Mouse (Mus musculus): Measurements from ENCODE around the gene Gatad2b. TPM values are rescaled to one million over a fixed set of nuclear protein-coding genes. Genes with fewer than 3 reads are reported as not detected.
A peak's percentile ranks its signal among the peaks of the same experiment; 100 is the strongest.
"Not testable (repeated sequence)": the region's sequence is repeated elsewhere in the genome, so short reads cannot be mapped to it uniquely, and the experiment has no call there.

Gatad2b gene
- polyA plus RNA-seq, 1 experiment = 17.5 TPM

DNA sequence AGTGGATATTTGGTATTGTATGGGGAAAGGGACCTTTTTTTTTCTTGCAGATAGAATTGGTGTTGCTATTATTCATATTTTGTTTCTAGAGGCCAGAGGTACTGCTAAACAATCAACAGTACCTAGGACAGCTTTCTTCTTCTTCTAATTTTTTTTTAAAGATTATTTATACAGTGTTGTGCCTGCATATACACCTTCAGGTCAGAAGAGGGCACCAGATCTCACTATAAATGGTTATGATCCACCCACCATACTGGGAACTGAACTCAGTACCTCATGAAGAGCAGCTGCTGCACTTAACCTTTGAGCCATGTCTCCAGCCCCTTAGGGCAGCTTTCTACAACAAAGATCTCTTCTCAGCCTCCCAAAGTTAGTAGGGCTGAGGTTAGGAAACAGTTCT lies 20.4 kb downstream of the Gatad2b start:
- Histone ChIP-seq H3K4me3 (replicated peaks; ENCODE audit: control insufficient read depth, low read depth, low read length) (no peak overlapping the region), H3K27ac (ENCODE audit: control insufficient read depth, insufficient read depth, low read depth, low read length, poor library complexity) (no peak overlapping the region), H3K4me1 (ENCODE audit: control insufficient read depth, insufficient read depth, low read length) (no peaks in the 10 kb centered on the region)
- TF ChIP-seq POLR2A (IDR thresholded peaks at IDR 0.05; ENCODE audit: borderline replicate concordance, control insufficient read depth, low read depth, low read length) (no peak), CTCF (IDR thresholded peaks at IDR 0.05; ENCODE audit: control insufficient read depth, insufficient read depth, low read length) (0 out of 2 replicates have a peak, but pooled peaks have one; percentile 6)

GRCm38 (mm10) chr3:90314241-90314640 lies 21.3 kb downstream of the Gatad2b start:
- no peak overlapping the region for H3K4me3 ChIP-seq (replicated peaks; ENCODE audit: control insufficient read depth, low read depth, low read length)
- H3K4me1 ChIP-seq (ENCODE audit: control insufficient read depth, insufficient read depth, low read length) = no peaks in the 10 kb centered on the region
- no peak overlapping the region for H3K27ac ChIP-seq (ENCODE audit: control insufficient read depth, insufficient read depth, low read depth, low read length, poor library complexity)
- no peak for TF ChIP-seq CTCF (IDR thresholded peaks at IDR 0.05; ENCODE audit: control insufficient read depth, insufficient read depth, low read length)
- no peak for TF ChIP-seq POLR2A (IDR thresholded peaks at IDR 0.05; ENCODE audit: borderline replicate concordance, control insufficient read depth, low read depth, low read length)

- H3K4me3 ChIP-seq (replicated peaks; ENCODE audit: control insufficient read depth, low read depth, low read length) = no peak overlapping the region
- TF ChIP-seq CTCF (IDR thresholded peaks at IDR 0.05; ENCODE audit: control insufficient read depth, insufficient read depth, low read length) (no peak), POLR2A (IDR thresholded peaks at IDR 0.05; ENCODE audit: borderline replicate concordance, control insufficient read depth, low read depth, low read length) (no peak)
- H3K4me1 ChIP-seq (ENCODE audit: control insufficient read depth, insufficient read depth, low read length) = no peaks in the 10 kb centered on the region; the same call in 1 of the 2 replicates
- no peak overlapping the region for H3K27ac ChIP-seq (ENCODE audit: control insufficient read depth, insufficient read depth, low read depth, low read length, poor library complexity)
- WGBS = 26% methylated on average over 6 of the region's 6 CpGs
Observed at GRCm38 (mm10) chr3:90322289-90322688, 29.3 kb downstream of the Gatad2b start.

DNA sequence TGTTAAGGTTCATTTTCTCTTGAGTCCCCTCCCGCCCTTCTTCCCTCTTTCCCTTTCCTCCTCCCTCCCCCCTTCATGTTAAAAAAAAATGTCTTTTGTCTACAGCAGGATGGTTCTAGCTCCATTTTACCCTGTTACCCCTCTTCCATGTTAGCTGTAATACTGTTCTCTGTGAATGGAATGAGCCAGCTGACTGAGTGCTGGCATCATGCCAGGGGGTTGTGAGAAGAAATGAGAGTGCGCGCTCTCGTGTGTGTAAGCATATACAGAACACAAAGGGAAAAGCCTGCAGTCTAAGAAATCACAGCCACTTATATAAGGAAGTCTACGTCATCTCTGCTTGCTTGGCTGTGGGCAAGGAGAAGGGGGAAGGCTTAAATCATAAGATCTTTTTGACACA lies 30.1 kb downstream of the Gatad2b start:
- 27% methylated on average over 5 of the region's 5 CpGs for WGBS
- Histone ChIP-seq H3K4me3 (replicated peaks; ENCODE audit: control insufficient read depth, low read depth, low read length) (no peak overlapping the region), H3K27ac (ENCODE audit: control insufficient read depth, insufficient read depth, low read depth, low read length, poor library complexity) (no peak overlapping the region), H3K4me1 (ENCODE audit: control insufficient read depth, insufficient read depth, low read length) (no peaks in the 10 kb centered on the region; the same call in 1 of the 2 replicates)
- no peak for TF ChIP-seq POLR2A (IDR thresholded peaks at IDR 0.05; ENCODE audit: borderline replicate concordance, control insufficient read depth, low read depth, low read length)
- no peak for TF ChIP-seq CTCF (IDR thresholded peaks at IDR 0.05; ENCODE audit: control insufficient read depth, insufficient read depth, low read length)

DNA sequence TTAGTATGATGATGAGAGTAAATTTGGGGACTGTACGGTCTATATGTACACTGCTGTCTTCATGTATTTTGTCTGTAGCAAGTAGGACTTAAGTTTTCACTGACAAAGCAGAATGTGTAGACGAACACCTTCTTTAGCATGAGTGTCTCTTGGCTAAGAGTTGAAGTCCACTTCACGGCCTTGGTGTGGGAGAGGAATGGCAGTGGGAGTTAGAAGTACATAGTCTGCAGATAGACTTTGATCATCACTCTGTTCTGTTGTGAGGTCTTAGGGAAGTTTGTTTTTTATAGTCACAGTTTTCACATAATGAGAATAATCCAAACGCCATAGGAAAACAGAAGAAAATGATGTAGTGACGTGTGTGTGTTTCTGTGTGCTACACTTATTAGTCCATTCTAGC lies 39.5 kb downstream of the Gatad2b start:
- TF ChIP-seq POLR2A (IDR thresholded peaks at IDR 0.05; ENCODE audit: borderline replicate concordance, control insufficient read depth, low read depth, low read length) (no peak), CTCF (IDR thresholded peaks at IDR 0.05; ENCODE audit: control insufficient read depth, insufficient read depth, low read length) (no peak)
- H3K27ac ChIP-seq (ENCODE audit: control insufficient read depth, insufficient read depth, low read depth, low read length, poor library complexity) = no peak overlapping the region
- H3K4me3 ChIP-seq (replicated peaks; ENCODE audit: control insufficient read depth, low read depth, low read length) = no peak overlapping the region
- 89% methylated on average over 5 of the region's 5 CpGs for WGBS
- no peaks in the 10 kb centered on the region for H3K4me1 ChIP-seq (ENCODE audit: control insufficient read depth, insufficient read depth, low read length)

DNA sequence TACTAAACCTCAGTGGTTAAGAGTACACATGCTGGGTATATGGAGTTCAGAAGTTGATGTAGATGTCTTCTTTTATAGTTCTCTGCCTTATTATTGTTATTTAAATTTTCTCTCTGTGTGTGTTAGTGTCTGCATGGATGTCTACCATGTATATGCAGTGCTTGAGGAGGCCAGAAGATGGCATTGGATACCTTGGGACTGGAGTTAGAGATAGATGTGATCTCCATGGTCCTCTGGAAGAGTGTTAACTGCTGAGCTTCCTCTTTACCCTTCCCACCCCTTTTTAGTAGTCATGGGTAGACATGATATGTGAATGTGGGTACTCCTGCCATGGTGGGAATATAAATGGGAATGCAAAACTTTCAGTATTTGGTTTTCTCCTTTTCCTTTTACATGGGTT lies 42.5 kb downstream of the Gatad2b start:
- TF ChIP-seq POLR2A (IDR thresholded peaks at IDR 0.05; ENCODE audit: borderline replicate concordance, control insufficient read depth, low read depth, low read length) (no peak), CTCF (IDR thresholded peaks at IDR 0.05; ENCODE audit: control insufficient read depth, insufficient read depth, low read length) (no peak)
- no peaks in the 10 kb centered on the region; the same call in 1 of the 2 replicates for H3K4me1 ChIP-seq (ENCODE audit: control insufficient read depth, insufficient read depth, low read length)
- no peak overlapping the region for H3K4me3 ChIP-seq (replicated peaks; ENCODE audit: control insufficient read depth, low read depth, low read length)
- no peak overlapping the region for H3K27ac ChIP-seq (ENCODE audit: control insufficient read depth, insufficient read depth, low read depth, low read length, poor library complexity)

- no peaks in the 10 kb centered on the region; the same call in 1 of the 2 replicates for H3K4me1 ChIP-seq (ENCODE audit: control insufficient read depth, insufficient read depth, low read length)
- WGBS = 83% methylated on average over 3 of the region's 3 CpGs
- H3K4me3 ChIP-seq (replicated peaks; ENCODE audit: control insufficient read depth, low read depth, low read length) = no peak overlapping the region
- no peak overlapping the region for H3K27ac ChIP-seq (ENCODE audit: control insufficient read depth, insufficient read depth, low read depth, low read length, poor library complexity)
- TF ChIP-seq CTCF (IDR thresholded peaks at IDR 0.05; ENCODE audit: control insufficient read depth, insufficient read depth, low read length) = no peak
- TF ChIP-seq POLR2A (IDR thresholded peaks at IDR 0.05; ENCODE audit: borderline replicate concordance, control insufficient read depth, low read depth, low read length) = no peak
Observed at GRCm38 (mm10) chr3:90338190-90338589, 45.2 kb downstream of the Gatad2b start.

DNA sequence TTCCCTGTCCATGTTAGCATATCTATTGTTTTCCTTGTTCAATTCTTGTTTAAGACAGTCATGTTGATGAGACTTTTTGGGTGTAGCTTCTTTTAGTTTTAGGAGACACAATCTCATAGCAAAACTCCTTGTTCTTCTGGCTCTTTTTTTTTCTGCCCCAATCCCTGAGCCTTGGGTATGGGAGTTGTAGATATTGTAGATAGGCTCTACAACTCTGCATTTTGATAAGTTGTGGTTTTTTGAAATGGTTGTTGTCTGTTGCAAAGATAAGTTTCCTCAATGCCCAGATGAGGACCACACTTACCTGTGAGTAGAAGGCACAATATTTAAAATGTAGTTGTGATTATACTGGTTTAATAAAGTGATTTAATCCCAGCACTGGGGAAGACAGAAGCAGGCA lies 47.2 kb downstream of the Gatad2b start:
- Histone ChIP-seq H3K27ac (ENCODE audit: control insufficient read depth, insufficient read depth, low read depth, low read length, poor library complexity) (no peak overlapping the region), H3K4me3 (replicated peaks; ENCODE audit: control insufficient read depth, low read depth, low read length) (no peak overlapping the region), H3K4me1 (ENCODE audit: control insufficient read depth, insufficient read depth, low read length) (no peaks in the 10 kb centered on the region; the same call in 1 of the 2 replicates)
- TF ChIP-seq POLR2A (IDR thresholded peaks at IDR 0.05; ENCODE audit: borderline replicate concordance, control insufficient read depth, low read depth, low read length) (no peak), CTCF (IDR thresholded peaks at IDR 0.05; ENCODE audit: control insufficient read depth, insufficient read depth, low read length) (no peak)

DNA sequence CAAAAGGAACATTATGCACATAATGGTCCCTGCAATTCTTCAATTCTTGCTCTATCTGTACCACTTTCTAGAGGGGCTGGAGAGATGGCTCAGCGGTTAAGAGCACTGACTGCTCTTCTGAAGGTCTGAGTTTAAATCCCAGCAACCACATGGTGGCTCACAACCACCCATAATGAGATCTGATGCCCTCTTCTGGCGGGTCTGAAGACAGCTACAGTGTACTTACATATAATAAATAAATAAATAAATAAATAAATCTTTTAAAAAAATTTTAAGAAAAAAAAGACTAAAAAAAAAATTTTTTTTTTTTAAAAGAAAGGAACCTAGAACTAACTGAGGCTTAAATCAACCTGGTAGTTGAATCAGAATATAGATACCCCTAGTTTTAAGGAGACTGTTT lies 49.9 kb downstream of the Gatad2b start:
- 79% methylated on average over 2 of the region's 2 CpGs for WGBS
- not testable (repeated sequence) for H3K4me1 ChIP-seq (ENCODE audit: control insufficient read depth, insufficient read depth, low read length); H3K4me3 ChIP-seq (replicated peaks; ENCODE audit: control insufficient read depth, low read depth, low read length); H3K27ac ChIP-seq (ENCODE audit: control insufficient read depth, insufficient read depth, low read depth, low read length, poor library complexity)

Data from bone marrow, adult 2 months (tissue).